In genomic region chr15:91260578-91260977, GRCm38 (mm10) we compare ENCODE assay signal across 15 mouse cellular contexts.
A peak's percentile ranks its signal among the peaks of the same experiment; 100 is the strongest.
DNase-seq lines count a peak whose midpoint lies in the region; ATAC-seq and TF ChIP-seq lines count a peak whose summit lies in the region.
"Had no signal": no experiment of that assay in that cellular context is flagged by ENCODE, and none has a peak within 500 bp of the region (broad histone marks: within the 10 kb centered on the region; RNA-seq: fewer than 3 reads in every experiment).

No protein-coding gene starts in this region.

- H3K36me3 ChIP-seq in midbrain, embryonic 15.5 days (replicated peaks), result no peaks in the 10 kb centered on the region
- H3K36me3 ChIP-seq in midbrain, embryonic 11.5 days (ENCODE audit: control insufficient read depth, insufficient read depth, low read length), result no peaks in the 10 kb centered on the region
- H3K36me3 ChIP-seq in liver, adult 2 months (ENCODE audit: control insufficient read depth, insufficient read depth, low read length), result no peaks in the 10 kb centered on the region
- no peaks in the 10 kb centered on the region for H3K36me3 ChIP-seq in stomach, embryonic 15.5 days
- H3K36me3 ChIP-seq: limb, embryonic 12.5 days had no signal

- no peak overlapping the region for H3K27ac ChIP-seq in gastrocnemius, adult 2 months
- peak overlapping the region; percentile 41 for H3K27ac ChIP-seq in midbrain, embryonic 15.5 days
- no peak overlapping the region for H3K27ac ChIP-seq in midbrain, embryonic 11.5 days (ENCODE audit: low read depth, low read length)
- no peak overlapping the region for H3K27ac ChIP-seq in liver, adult 2 months (replicated peaks; ENCODE audit: insufficient read depth, low read depth, low read length)
- H3K27ac ChIP-seq in stomach, embryonic 15.5 days, result no peak overlapping the region
- H3K27ac ChIP-seq: limb, embryonic 12.5 days had no signal

- no peak for TF ChIP-seq POLR2A in liver, adult 2 months (IDR thresholded peaks at IDR 0.05; ENCODE audit: extremely low read depth, insufficient read depth, low read length)

- H3K4me1 ChIP-seq in midbrain, embryonic 15.5 days, result 0 out of 2 replicates have a peak, but pooled peaks cover 3% of the 10 kb centered on the region
- H3K4me1 ChIP-seq in midbrain, embryonic 11.5 days (ENCODE audit: control insufficient read depth, insufficient read depth, low read length), result no peaks in the 10 kb centered on the region
- H3K4me1 ChIP-seq in liver, adult 2 months (ENCODE audit: control insufficient read depth, insufficient read depth, low read length), result no peaks in the 10 kb centered on the region
- H3K4me1 ChIP-seq in stomach, embryonic 15.5 days, result no peaks in the 10 kb centered on the region
- H3K4me1 ChIP-seq: limb, embryonic 12.5 days; megakaryocyte, embryonic 14.5 days had no signal

- no peaks in the 10 kb centered on the region for H3K27me3 ChIP-seq in midbrain, embryonic 15.5 days (replicated peaks)
- no peaks in the 10 kb centered on the region for H3K27me3 ChIP-seq in midbrain, embryonic 11.5 days (ENCODE audit: control insufficient read depth, insufficient read depth, low read length)
- H3K27me3 ChIP-seq in liver, adult 2 months (ENCODE audit: control insufficient read depth, insufficient read depth, low read length), result no peaks in the 10 kb centered on the region
- no peaks in the 10 kb centered on the region for H3K27me3 ChIP-seq in stomach, embryonic 15.5 days (replicated peaks)
- H3K27me3 ChIP-seq: limb, embryonic 12.5 days; megakaryocyte, embryonic 14.5 days had no signal

- TF ChIP-seq CTCF in gastrocnemius, adult 2 months (IDR thresholded peaks at IDR 0.05), result peak; percentile 37
- peak; percentile 28; the same call in 1 of the 2 replicates for TF ChIP-seq CTCF in liver, adult 2 months (IDR thresholded peaks at IDR 0.05; ENCODE audit: low read depth, low read length)

- no peak for DNase-seq in gastrocnemius, adult 2 months
- DNase-seq in gastrocnemius, postnatal 25 days, result no peak
- no peak for DNase-seq in midbrain, embryonic 11.5 days (ENCODE audit: low spot score, missing footprints)
- peak; percentile 48 for DNase-seq in liver, adult 2 months (ENCODE audit: extremely low read depth, low read depth, low spot score)
- DNase-seq in adrenal gland, postnatal 36 days, result no peak
- DNase-seq in right cerebral cortex, postnatal 14 days, result no peak
- DNase-seq: adrenal gland, adult 8-10 months; B cell, adult 2 months; heart, adult 18-20 months; spleen, adult 18-20 months had no signal

- H3K9ac ChIP-seq in midbrain, embryonic 15.5 days, result no peak overlapping the region
- no peak overlapping the region for H3K9ac ChIP-seq in midbrain, embryonic 11.5 days (ENCODE audit: low read length)
- H3K9ac ChIP-seq in liver, adult 2 months (ENCODE audit: low read depth, low read length), result no peak overlapping the region
- H3K9ac ChIP-seq in stomach, embryonic 15.5 days, result no peak overlapping the region
- H3K9ac ChIP-seq: limb, embryonic 12.5 days had no signal

- H3K4me3 ChIP-seq in gastrocnemius, adult 2 months, result no peak overlapping the region
- no peak overlapping the region for H3K4me3 ChIP-seq in midbrain, embryonic 15.5 days
- no peak overlapping the region for H3K4me3 ChIP-seq in midbrain, embryonic 11.5 days (ENCODE audit: low read depth, low read length)
- H3K4me3 ChIP-seq in liver, adult 2 months (ENCODE audit: insufficient read depth, low read depth, low read length), result no peak overlapping the region
- no peak overlapping the region for H3K4me3 ChIP-seq in stomach, embryonic 15.5 days (replicated peaks)
- H3K4me3 ChIP-seq: erythroblast, embryonic 14.5 days; limb, embryonic 12.5 days; megakaryocyte, embryonic 14.5 days had no signal

- H3K4me2 ChIP-seq in midbrain, embryonic 15.5 days, result no peak overlapping the region
- no peak overlapping the region for H3K4me2 ChIP-seq in midbrain, embryonic 11.5 days
- no peak overlapping the region for H3K4me2 ChIP-seq in stomach, embryonic 15.5 days
- H3K4me2 ChIP-seq: limb, embryonic 12.5 days had no signal

- H3K9me3 ChIP-seq in midbrain, embryonic 15.5 days, result no peaks in the 10 kb centered on the region
- no peaks in the 10 kb centered on the region for H3K9me3 ChIP-seq in midbrain, embryonic 11.5 days (ENCODE audit: control insufficient read depth, low read length)
- H3K9me3 ChIP-seq in stomach, embryonic 15.5 days, result no peaks in the 10 kb centered on the region
- H3K9me3 ChIP-seq: limb, embryonic 12.5 days had no signal

- 65% methylated on average over 5 of the region's 5 CpGs for WGBS in midbrain, embryonic 15.5 days
- 86% methylated on average over 5 of the region's 5 CpGs for WGBS in midbrain, embryonic 11.5 days
- WGBS in liver, adult 2 months, result 66% methylated on average over 5 of the region's 5 CpGs
- 72% methylated on average over 5 of the region's 5 CpGs for WGBS in stomach, embryonic 15.5 days

- 0 out of 2 replicates have a peak, but pooled peaks have one; percentile 58 for ATAC-seq in midbrain, embryonic 15.5 days (replicated peaks)
- no peak for ATAC-seq in midbrain, embryonic 11.5 days (ENCODE audit: low FRiP score)
- ATAC-seq in stomach, embryonic 15.5 days (ENCODE audit: insufficient read depth, low FRiP score, low read depth), result peak; percentile 86; the same call in 1 of the 2 replicates

- intact Hi-C loops in gastrocnemius, adult 2 months (cut with DNase I), result no loop called here

- H3K79me2 ChIP-seq in liver, adult 2 months (ENCODE audit: control insufficient read depth, insufficient read depth, low read length), result no peaks in the 10 kb centered on the region
